Mouse (Mus musculus): ENCODE results near the gene Spty2d1. TPM values are rescaled to one million over a fixed set of nuclear protein-coding genes. Genes with fewer than 3 reads are reported as not detected.

Gene Spty2d1
- polyA plus RNA-seq, 1 experiment from 2014 or later: 8.0 TPM

DNA sequence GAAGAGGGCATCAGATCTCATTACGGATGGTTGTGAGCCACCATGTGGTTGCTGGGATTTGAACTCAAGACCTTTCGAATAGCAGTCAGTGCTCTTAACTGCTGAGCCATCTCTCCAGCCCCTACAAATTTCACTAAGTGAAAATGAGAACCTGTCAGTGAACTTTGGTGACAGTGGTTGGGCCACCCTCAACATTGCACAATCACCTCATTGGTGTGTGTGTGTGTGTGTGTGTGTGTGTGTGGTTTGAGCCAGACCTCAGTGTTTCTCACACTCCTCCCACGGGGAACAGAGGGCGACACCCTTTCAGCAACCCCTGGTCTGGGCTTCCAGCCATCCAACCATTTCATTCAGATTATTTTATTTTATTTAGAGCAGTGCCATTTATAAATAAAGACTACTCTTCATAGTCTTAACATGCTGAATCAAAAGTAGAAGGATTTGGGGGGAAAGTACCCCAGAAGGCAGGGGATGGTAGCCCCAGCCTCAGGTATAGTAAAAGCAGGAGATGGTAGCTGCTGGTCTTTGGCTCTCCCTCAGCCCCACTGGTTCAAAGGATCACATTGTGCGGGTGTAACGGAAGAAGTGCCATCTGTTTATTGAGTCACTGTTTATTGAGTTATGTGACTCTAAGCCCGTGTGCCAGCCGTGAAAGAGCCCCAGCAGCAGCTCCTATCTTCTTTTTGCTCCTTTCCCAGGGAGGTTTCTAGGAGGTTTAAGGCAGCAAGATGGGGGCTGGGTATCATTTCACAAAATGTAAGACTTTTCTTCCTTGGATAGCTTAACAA lies 22.3 kb downstream of the Spty2d1 start:
- H3K4me3 ChIP-seq (replicated peaks; ENCODE audit: low read length): no peak overlapping the region
- no peak overlapping the region for H3K9ac ChIP-seq
- no peak for DNase-seq (ENCODE audit: low spot score)
- 67% methylated on average over 8 of the region's 8 CpGs for WGBS
- H3K4me1 ChIP-seq (replicated peaks; ENCODE audit: control insufficient read depth, insufficient read depth, low read length): no peaks in the 10 kb centered on the region
- H3K27me3 ChIP-seq (ENCODE audit: control insufficient read depth, insufficient read depth, low read length): no peaks in the 10 kb centered on the region
- ATAC-seq (ENCODE audit: low FRiP score): no peak
- no peaks in the 10 kb centered on the region for H3K9me3 ChIP-seq (ENCODE audit: control insufficient read depth, low read length)
- H3K27ac ChIP-seq: no peak overlapping the region; the same call in 1 of the 2 replicates
- no peak overlapping the region for H3K4me2 ChIP-seq (replicated peaks)
- H3K36me3 ChIP-seq (replicated peaks; ENCODE audit: control insufficient read depth, insufficient read depth): peaks cover 6% of the 10 kb centered on the region; the same call in 1 of the 2 replicates

DNA sequence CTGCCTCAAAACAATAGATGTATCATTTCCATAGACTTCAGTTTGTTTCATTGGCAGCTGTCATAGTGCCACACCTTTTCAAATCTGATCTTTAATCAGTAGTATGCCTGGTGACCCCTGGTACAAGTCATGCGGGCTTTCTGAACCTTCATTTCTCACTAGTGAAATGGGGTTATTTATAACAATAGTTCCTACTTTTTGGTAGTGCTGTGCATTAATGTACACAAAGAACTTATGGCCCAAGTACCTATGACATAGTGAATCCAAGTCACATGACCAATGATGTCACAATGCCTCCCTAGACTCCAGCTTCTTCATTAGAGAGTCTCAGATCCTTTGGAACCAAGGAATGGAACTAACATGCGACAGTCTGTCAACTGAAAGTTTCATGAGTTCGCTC lies 24.9 kb downstream of the Spty2d1 start, which contains the start of gene Gm9999:
Gm9999 (plus strand) TSS at position 301 of the 400 bp plus-strand sequence.
- Histone ChIP-seq H3K4me1 (replicated peaks; ENCODE audit: control insufficient read depth, insufficient read depth, low read length) (no peaks in the 10 kb centered on the region), H3K9me3 (ENCODE audit: control insufficient read depth, low read length) (no peaks in the 10 kb centered on the region), H3K27me3 (ENCODE audit: control insufficient read depth, insufficient read depth, low read length) (no peaks in the 10 kb centered on the region), H3K36me3 (replicated peaks; ENCODE audit: control insufficient read depth, insufficient read depth) (no peaks in the 10 kb centered on the region), H3K4me2 (replicated peaks) (no peak within 1 kb of the TSS), H3K27ac (no peak within 1 kb of the TSS), H3K9ac (no peak within 1 kb of the TSS), H3K4me3 (replicated peaks; ENCODE audit: low read length) (no peak within 1 kb of the TSS)
- DNase-seq (ENCODE audit: low spot score) (no peak), ATAC-seq (ENCODE audit: low FRiP score) (no peak)
- WGBS: 96% methylated on average over 3 of the region's 3 CpGs

GRCm38 (mm10) chr7:46975456-46975855 lies 32.8 kb downstream of the Spty2d1 start:
- no peaks in the 10 kb centered on the region for H3K36me3 ChIP-seq (replicated peaks; ENCODE audit: control insufficient read depth, insufficient read depth)
- WGBS: 89% methylated on average over 11 of the region's 11 CpGs
- no peaks in the 10 kb centered on the region for H3K27me3 ChIP-seq (ENCODE audit: control insufficient read depth, insufficient read depth, low read length)
- DNase-seq (ENCODE audit: low spot score) (no peak), ATAC-seq (ENCODE audit: low FRiP score) (no peak)
- no peak overlapping the region for H3K9ac ChIP-seq
- H3K4me3 ChIP-seq (replicated peaks; ENCODE audit: low read length): no peak overlapping the region
- no peak overlapping the region for H3K27ac ChIP-seq
- no peak overlapping the region for H3K4me2 ChIP-seq (replicated peaks)
- no peaks in the 10 kb centered on the region for H3K4me1 ChIP-seq (replicated peaks; ENCODE audit: control insufficient read depth, insufficient read depth, low read length)
- no peaks in the 10 kb centered on the region for H3K9me3 ChIP-seq (ENCODE audit: control insufficient read depth, low read length)

- DNase-seq (ENCODE audit: low spot score) (no peak), ATAC-seq (ENCODE audit: low FRiP score) (no peak)
- Histone ChIP-seq H3K4me3 (replicated peaks; ENCODE audit: low read length) (no peak overlapping the region), H3K27ac (no peak overlapping the region), H3K4me1 (replicated peaks; ENCODE audit: control insufficient read depth, insufficient read depth, low read length) (no peaks in the 10 kb centered on the region), H3K36me3 (replicated peaks; ENCODE audit: control insufficient read depth, insufficient read depth) (no peaks in the 10 kb centered on the region), H3K27me3 (ENCODE audit: control insufficient read depth, insufficient read depth, low read length) (no peaks in the 10 kb centered on the region), H3K9me3 (ENCODE audit: control insufficient read depth, low read length) (no peaks in the 10 kb centered on the region), H3K9ac (no peak overlapping the region), H3K4me2 (replicated peaks) (no peak overlapping the region)
- WGBS: 96% methylated on average over 4 of the region's 4 CpGs
Measured at GRCm38 (mm10) chr7:46974648-46975047, 33.6 kb downstream of the Spty2d1 start.

DNA sequence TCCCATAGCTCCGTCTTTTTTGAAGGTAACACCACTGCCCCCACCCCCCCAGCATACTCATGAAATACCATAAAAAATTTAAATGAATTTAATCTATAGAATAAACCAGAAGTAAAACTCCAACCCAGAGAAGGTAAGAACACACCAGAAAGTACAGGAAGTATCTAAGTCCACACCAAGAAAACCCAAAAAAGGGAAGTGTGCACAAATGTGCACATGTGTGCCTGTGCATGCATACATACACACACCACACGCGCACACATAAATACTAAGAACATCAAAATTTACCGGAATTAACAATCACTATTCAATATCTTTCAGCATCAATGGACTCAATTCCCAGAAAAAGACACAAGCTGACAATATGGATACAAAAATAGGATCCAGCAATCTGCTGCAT lies 38.3 kb downstream of the Spty2d1 start:
- no peaks in the 10 kb centered on the region for H3K9me3 ChIP-seq (ENCODE audit: control insufficient read depth, low read length)

DNA sequence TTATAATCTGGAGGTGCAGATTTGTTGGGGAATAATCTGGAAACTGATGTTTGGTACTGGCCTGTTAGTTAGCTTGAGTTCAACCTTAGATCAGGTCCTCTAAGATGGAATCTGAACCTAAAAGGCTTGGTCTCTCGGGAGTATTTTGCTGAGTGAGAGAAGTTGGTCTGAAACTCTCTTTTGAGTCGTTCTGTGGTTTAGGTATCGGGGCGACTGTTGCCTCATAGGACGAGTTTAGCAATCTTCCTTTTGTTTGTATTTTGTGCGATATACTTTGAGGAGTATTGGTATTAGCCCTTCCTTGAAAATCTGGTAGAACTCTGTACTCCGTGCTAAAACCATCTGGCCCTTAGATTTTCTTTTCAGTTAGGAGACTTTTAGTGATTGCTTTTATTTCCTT lies 44.1 kb downstream of the Spty2d1 start:
- Histone ChIP-seq H3K27ac (no peak overlapping the region), H3K4me2 (replicated peaks) (no peak overlapping the region), H3K9ac (no peak overlapping the region), H3K4me3 (replicated peaks; ENCODE audit: low read length) (no peak overlapping the region), H3K9me3 (ENCODE audit: control insufficient read depth, low read length) (no peaks in the 10 kb centered on the region), H3K4me1 (replicated peaks; ENCODE audit: control insufficient read depth, insufficient read depth, low read length) (no peaks in the 10 kb centered on the region), H3K36me3 (replicated peaks; ENCODE audit: control insufficient read depth, insufficient read depth) (no peaks in the 10 kb centered on the region), H3K27me3 (ENCODE audit: control insufficient read depth, insufficient read depth, low read length) (no peaks in the 10 kb centered on the region)
- ATAC-seq (ENCODE audit: low FRiP score) (no peak), DNase-seq (ENCODE audit: low spot score) (no peak)
- WGBS: 86% methylated on average over 7 of the region's 7 CpGs

More for the DNA sequence above, 38.3 kb downstream of the Spty2d1 start:
- H3K27me3 ChIP-seq (ENCODE audit: control insufficient read depth, insufficient read depth, low read length): no peaks in the 10 kb centered on the region
- WGBS: 90% methylated on average over 4 of the region's 4 CpGs
- DNase-seq (ENCODE audit: low spot score): no peak
- H3K9ac ChIP-seq: no peak overlapping the region
- ATAC-seq (ENCODE audit: low FRiP score): no peak
- H3K4me2 ChIP-seq (replicated peaks): no peak overlapping the region
- no peaks in the 10 kb centered on the region for H3K4me1 ChIP-seq (replicated peaks; ENCODE audit: control insufficient read depth, insufficient read depth, low read length)
- no peak overlapping the region for H3K27ac ChIP-seq
- H3K4me3 ChIP-seq (replicated peaks; ENCODE audit: low read length): no peak overlapping the region
- no peaks in the 10 kb centered on the region for H3K36me3 ChIP-seq (replicated peaks; ENCODE audit: control insufficient read depth, insufficient read depth)

DNA sequence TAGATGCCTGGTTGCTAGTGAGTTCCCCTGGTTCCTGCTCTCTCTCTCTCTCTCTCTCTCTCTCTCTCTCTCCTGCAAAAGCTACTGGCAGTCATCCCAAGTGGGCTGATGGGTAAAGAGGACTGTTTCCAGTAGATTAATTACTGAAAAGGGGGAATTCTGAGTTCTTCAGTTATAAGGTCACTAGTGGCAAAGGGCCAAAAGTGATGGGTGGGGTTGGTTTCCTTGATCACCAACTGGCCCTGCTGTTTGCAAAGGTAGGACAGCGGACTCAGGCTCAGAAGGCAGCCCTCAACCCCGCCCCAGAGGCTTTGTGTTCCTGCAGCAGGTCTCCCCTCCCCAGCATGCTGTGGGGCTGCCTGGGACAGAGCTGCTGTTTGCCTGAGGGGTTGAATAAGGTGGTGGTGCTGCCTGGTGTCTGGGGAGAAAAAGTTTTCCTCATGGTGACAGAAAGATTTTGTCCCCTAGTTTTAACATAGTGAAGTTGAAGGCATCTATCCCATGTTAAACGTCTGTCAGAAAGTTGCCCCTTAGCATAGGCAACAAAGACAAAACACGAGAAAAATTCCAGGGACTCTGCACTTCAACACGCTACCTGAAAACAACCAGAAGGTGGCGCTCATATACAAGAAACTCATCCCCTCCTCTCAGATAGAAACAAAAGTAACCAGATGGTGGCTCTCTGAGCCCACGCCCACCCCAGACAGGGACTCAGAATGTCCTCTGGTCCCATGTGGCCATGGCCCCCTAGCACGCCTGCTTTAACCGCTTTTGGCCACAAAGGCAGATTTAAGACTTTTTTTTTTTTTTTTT lies 45.2 kb downstream of the Spty2d1 start:
- peak; percentile 91 for DNase-seq (ENCODE audit: low spot score)
- H3K4me3 ChIP-seq (replicated peaks; ENCODE audit: low read length): no peak overlapping the region
- peak; percentile 77 for ATAC-seq (ENCODE audit: low FRiP score)
- WGBS: 0% methylated on average over 9 of the region's 9 CpGs
- H3K27me3 ChIP-seq (ENCODE audit: control insufficient read depth, insufficient read depth, low read length): no peaks in the 10 kb centered on the region
- no peak overlapping the region for H3K9ac ChIP-seq
- peak overlapping the region; percentile 59; the same call in 1 of the 2 replicates for H3K27ac ChIP-seq
- 0 out of 2 replicates have a peak, but pooled peaks cover 3% of the 10 kb centered on the region for H3K4me1 ChIP-seq (replicated peaks; ENCODE audit: control insufficient read depth, insufficient read depth, low read length)
- H3K4me2 ChIP-seq (replicated peaks): peak overlapping the region; percentile 27
- no peaks in the 10 kb centered on the region for H3K9me3 ChIP-seq (ENCODE audit: control insufficient read depth, low read length)
- H3K36me3 ChIP-seq (replicated peaks; ENCODE audit: control insufficient read depth, insufficient read depth): no peaks in the 10 kb centered on the region

- Histone ChIP-seq H3K4me2 (replicated peaks) (no peak overlapping the region), H3K9me3 (ENCODE audit: control insufficient read depth, low read length) (no peaks in the 10 kb centered on the region), H3K27ac (0 out of 2 replicates have a peak overlapping the region, but pooled peaks have one; percentile 7), H3K4me1 (replicated peaks; ENCODE audit: control insufficient read depth, insufficient read depth, low read length) (0 out of 2 replicates have a peak, but pooled peaks cover 3% of the 10 kb centered on the region), H3K36me3 (replicated peaks; ENCODE audit: control insufficient read depth, insufficient read depth) (no peaks in the 10 kb centered on the region), H3K9ac (peak overlapping the region; percentile 20; the same call in 1 of the 2 replicates), H3K4me3 (replicated peaks; ENCODE audit: low read length) (no peak overlapping the region), H3K27me3 (ENCODE audit: control insufficient read depth, insufficient read depth, low read length) (no peaks in the 10 kb centered on the region)
- ATAC-seq (ENCODE audit: low FRiP score) (no peak), DNase-seq (ENCODE audit: low spot score) (peak; percentile 33)
Measured at GRCm38 (mm10) chr7:46962132-46962531, 46.1 kb downstream of the Spty2d1 start.

- H3K27me3 ChIP-seq (ENCODE audit: control insufficient read depth, insufficient read depth, low read length): no peaks in the 10 kb centered on the region
- H3K4me2 ChIP-seq (replicated peaks): no peak overlapping the region
- DNase-seq (ENCODE audit: low spot score) (no peak), ATAC-seq (ENCODE audit: low FRiP score) (no peak)
- no peaks in the 10 kb centered on the region for H3K9me3 ChIP-seq (ENCODE audit: control insufficient read depth, low read length)
- 77% methylated on average over 3 of the region's 3 CpGs for WGBS
- no peak overlapping the region for H3K9ac ChIP-seq
- H3K36me3 ChIP-seq (replicated peaks; ENCODE audit: control insufficient read depth, insufficient read depth): no peaks in the 10 kb centered on the region
- H3K27ac ChIP-seq: no peak overlapping the region
- H3K4me3 ChIP-seq (replicated peaks; ENCODE audit: low read length): no peak overlapping the region
- 0 out of 2 replicates have a peak, but pooled peaks cover 3% of the 10 kb centered on the region for H3K4me1 ChIP-seq (replicated peaks; ENCODE audit: control insufficient read depth, insufficient read depth, low read length)
Measured at GRCm38 (mm10) chr7:46960991-46961390, 47.2 kb downstream of the Spty2d1 start.
